8 mouse cellular contexts compared by ENCODE assay signal in the genomic region with DNA sequence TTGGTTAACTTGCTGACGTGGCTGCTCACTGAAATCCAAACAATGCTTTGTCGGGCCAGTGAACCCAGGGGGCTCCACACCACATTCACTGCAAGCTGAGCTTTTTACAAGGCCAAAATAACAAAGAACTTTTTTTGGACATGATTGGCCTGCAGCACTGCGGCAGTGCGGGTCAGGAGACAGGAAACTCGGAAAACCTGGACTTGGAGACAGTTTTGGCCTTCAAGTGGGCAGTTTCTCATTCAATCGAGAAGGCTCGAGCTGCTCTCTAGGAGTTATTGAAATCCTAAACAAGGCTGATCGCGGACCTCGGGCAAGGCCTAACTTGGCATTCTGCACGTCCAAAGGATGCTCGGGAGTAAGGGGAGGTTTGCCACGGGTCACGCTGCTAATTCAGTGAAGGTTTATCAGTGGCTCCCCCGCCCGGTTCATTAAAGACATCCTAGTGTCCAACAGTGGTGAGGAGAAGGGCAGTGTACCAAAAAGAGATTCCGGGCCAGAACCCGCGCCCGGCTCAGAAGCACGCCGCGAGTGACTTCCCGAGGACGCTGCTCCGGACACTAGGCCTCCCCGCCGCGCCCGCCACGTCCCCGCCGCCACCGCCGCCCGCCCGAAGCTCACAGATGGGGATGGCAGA. TPM values are rescaled to one million over a fixed set of nuclear protein-coding genes. Genes with fewer than 3 reads are reported as not detected.
DNase-seq lines count a peak whose midpoint lies in the region; ATAC-seq and TF ChIP-seq lines count a peak whose summit lies in the region.

No protein-coding gene starts in this region.

- peak overlapping the region; percentile 90 for H3K27ac ChIP-seq in heart, embryonic 13.5 days (replicated peaks)
- H3K27ac ChIP-seq in limb, embryonic 13.5 days, result peak overlapping the region; percentile 93

- H3K27me3 ChIP-seq in heart, embryonic 13.5 days (replicated peaks), result no peaks in the 10 kb centered on the region
- H3K27me3 ChIP-seq in E14TG2a.4 (ENCODE audit: insufficient read depth, low read length), result no peaks in the 10 kb centered on the region
- no peaks in the 10 kb centered on the region for H3K27me3 ChIP-seq in limb, embryonic 13.5 days
- H3K27me3 ChIP-seq in myocyte (ENCODE audit: control insufficient read depth, insufficient read depth, insufficient read length), result no peaks in the 10 kb centered on the region

- peaks cover 35% of the 10 kb centered on the region for H3K36me3 ChIP-seq in heart, embryonic 13.5 days
- H3K36me3 ChIP-seq in E14TG2a.4 (ENCODE audit: insufficient read depth, low read length), result peaks cover 42% of the 10 kb centered on the region
- H3K36me3 ChIP-seq in limb, embryonic 13.5 days, result peaks cover 29% of the 10 kb centered on the region
- peaks cover 26% of the 10 kb centered on the region for H3K36me3 ChIP-seq in myocyte (ENCODE audit: control insufficient read depth, insufficient read depth)

- H3ac ChIP-seq in myocyte (ENCODE audit: control insufficient read depth, insufficient read length), result peak overlapping the region; percentile 64

- H3K4me3 ChIP-seq in heart, embryonic 13.5 days, result peak overlapping the region; percentile 87
- H3K4me3 ChIP-seq in E14TG2a.4 (replicated peaks; ENCODE audit: low read length) (peak overlapping the region; percentile 94), myocyte (peak overlapping the region; percentile 74)
- peak overlapping the region; percentile 87 for H3K4me3 ChIP-seq in limb, embryonic 13.5 days

- WGBS in heart, embryonic 13.5 days, result under 1% methylated on average over 37 of the region's 37 CpGs
- WGBS in limb, embryonic 13.5 days, result under 1% methylated on average over 37 of the region's 37 CpGs

- H3K79me2 ChIP-seq in myocyte (ENCODE audit: control insufficient read depth, insufficient read depth), result peaks cover 48% of the 10 kb centered on the region

- peak; percentile 53; the same call in 1 of the 2 replicates for ATAC-seq in heart, embryonic 13.5 days (ENCODE audit: extremely low read depth, insufficient number of reproducible peaks, low FRiP score, low TSS enrichment)
- ATAC-seq in hematopoietic stem cell, adult 5-6 weeks (replicated peaks in 1 of 2; ENCODE audit: insufficient read depth in 1 of 2, low FRiP score in 2 of 2, low TSS enrichment in 1 of 2, low read depth in 1 of 2, poor library complexity in 2 of 2, severe bottlenecking in 2 of 2), result peak; percentile 20 to 48
- ATAC-seq in limb, embryonic 13.5 days (ENCODE audit: low FRiP score, low read depth), result peak; percentile 62

- TF ChIP-seq CTCF in E14TG2a.4 (conservative IDR thresholded peaks at IDR 0.05; ENCODE audit: low read length), result no peak

- H3K4me1 ChIP-seq in heart, embryonic 13.5 days, result peaks cover 19% of the 10 kb centered on the region
- peaks cover 41% of the 10 kb centered on the region for H3K4me1 ChIP-seq in E14TG2a.4 (replicated peaks; ENCODE audit: low read depth, low read length)
- H3K4me1 ChIP-seq in limb, embryonic 13.5 days, result peaks cover 20% of the 10 kb centered on the region

- DNase-seq in heart, adult 11 months, result no peak
- DNase-seq in embryo, embryonic 10.5 days (ENCODE audit: low spot score), result peak; percentile 67
- no peak for DNase-seq in gastrocnemius, adult 18-20 months (ENCODE audit: low spot score)

- H3K9me3 ChIP-seq in heart, embryonic 13.5 days, result no peaks in the 10 kb centered on the region
- H3K9me3 ChIP-seq in E14TG2a.4 (ENCODE audit: low read length), result no peaks in the 10 kb centered on the region
- no peaks in the 10 kb centered on the region for H3K9me3 ChIP-seq in limb, embryonic 13.5 days

- no peak for TF ChIP-seq POLR2A in myocyte (IDR thresholded peaks at IDR 0.05; ENCODE audit: insufficient read length, low read depth)

- H3K9ac ChIP-seq in heart, embryonic 13.5 days, result peak overlapping the region; percentile 95
- H3K9ac ChIP-seq in limb, embryonic 13.5 days, result peak overlapping the region; percentile 91

- H3K4me2 ChIP-seq in heart, embryonic 13.5 days, result peak overlapping the region; percentile 90
- H3K4me2 ChIP-seq in limb, embryonic 13.5 days (replicated peaks), result peak overlapping the region; percentile 88
- H3K4me2 ChIP-seq in myocyte (ENCODE audit: low read depth), result peak overlapping the region; percentile 69

TF ChIP-seq in myocyte, 11 proteins besides CTCF, POLR2A, EP300 and RAD21:
- TF ChIP-seq REST (IDR thresholded peaks at IDR 0.05; ENCODE audit: insufficient read depth, insufficient read length), result no peak
- TF ChIP-seq MYOG (IDR thresholded peaks at IDR 0.05; ENCODE audit: control insufficient read depth in 1 of 3, insufficient read depth in 1 of 3, insufficient read length in 2 of 3, low read depth in 2 of 3), result no peak
- TF ChIP-seq TCF3 (IDR thresholded peaks at IDR 0.05; ENCODE audit: insufficient read length, low read depth), result no peak
- no peak for TF ChIP-seq E2F4 (IDR thresholded peaks at IDR 0.05; ENCODE audit: insufficient read depth)
- no peak for TF ChIP-seq POLR2AphosphoS2 (IDR thresholded peaks at IDR 0.05; ENCODE audit: insufficient read length, low read depth)
- no peak for TF ChIP-seq SRF (IDR thresholded peaks at IDR 0.05; ENCODE audit: control insufficient read depth, insufficient read length, low read depth)
- no peak for TF ChIP-seq USF1 (IDR thresholded peaks at IDR 0.05; ENCODE audit: low read depth)
- no peak for TF ChIP-seq MAX (IDR thresholded peaks at IDR 0.05; ENCODE audit: low read depth)
- TF ChIP-seq TCF12 (IDR thresholded peaks at IDR 0.05; ENCODE audit: insufficient read depth, poor library complexity, severe bottlenecking), result no peak
- no peak for TF ChIP-seq CEBPB (IDR thresholded peaks at IDR 0.05; ENCODE audit: insufficient read depth, poor library complexity, severe bottlenecking)
- TF ChIP-seq MYOD1 (IDR thresholded peaks at IDR 0.05; ENCODE audit: control insufficient read depth in 1 of 3, insufficient read length in 2 of 3, low read depth in 2 of 3), result no peak

RNA-seq across cellular contexts. Expression of gene Ssr3, which starts 0.5 kb away (rescaled TPM):
- polyA plus RNA-seq in heart, embryonic 13.5 days (2015; fragmentation: Nextera tagmentation; extraction: Ambion mirVana), result 200 and 212 TPM in 2 replicates
- 237 and 247 TPM in 2 replicates for total RNA-seq in hematopoietic stem cell, adult 5-6 weeks (2017)
- 276 and 291 TPM in 2 replicates for polyA plus RNA-seq in limb, embryonic 13.5 days (2015; fragmentation: Nextera tagmentation; extraction: Ambion mirVana)
- polyA plus RNA-seq in myocyte (2012; fragmentation: generic; extraction: Trizol), result 76.8 TPM
- total RNA-seq in gastrocnemius, adult 18-20 months (2021), result 100 to 1,000 TPM; 132 to 153 TPM
